Mouse (Mus musculus) CD4-positive helper T cell, adult 2 months (primary cell): ENCODE results near the gene Trim15.

ENCODE experiments used
- DNase-seq: peaks from one replicate; pipeline ENCODE4 v3.0.0-alpha.2; 2012; ENCODE audit warnings: low read depth, missing footprints, low spot score

Gene Trim15

DNA sequence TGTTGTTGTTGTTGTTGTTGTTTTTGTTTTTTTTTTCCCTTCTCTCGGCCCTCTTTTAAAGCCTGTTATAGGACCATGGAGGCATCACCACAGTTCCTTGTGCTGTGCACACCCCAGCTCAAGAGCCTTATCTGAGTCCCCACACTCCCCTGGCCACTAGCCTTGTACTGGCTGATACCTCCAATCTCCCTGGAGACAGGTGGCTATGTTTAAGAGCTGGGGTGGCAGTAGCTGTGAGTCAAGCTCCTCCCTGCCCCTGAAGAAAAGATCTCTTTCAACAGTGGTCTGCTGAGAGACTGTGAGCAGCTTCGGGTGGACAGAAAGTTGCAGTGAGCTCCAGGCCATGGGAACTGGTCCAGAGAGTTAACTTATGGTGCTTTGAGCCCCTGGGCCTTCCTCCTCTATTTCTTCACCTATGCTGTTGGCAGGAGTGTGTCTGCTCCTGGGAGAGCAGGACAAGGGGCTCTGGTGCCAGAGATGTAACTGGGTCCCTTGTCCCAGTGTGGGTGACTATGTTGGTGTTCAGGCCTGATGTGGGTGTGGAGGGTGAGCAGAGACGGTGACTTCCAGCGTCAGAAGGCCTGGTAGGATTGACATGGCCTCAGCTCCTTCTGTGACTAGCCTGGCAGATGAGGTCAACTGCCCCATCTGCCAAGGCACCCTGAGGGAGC is 2.4 kb upstream of the Trim15 start, which contains the start of gene Trim10:
TSS of gene Trim10 (plus strand) at position 291 of the 671 bp plus-strand sequence.
- no peak for DNase-seq

DNA sequence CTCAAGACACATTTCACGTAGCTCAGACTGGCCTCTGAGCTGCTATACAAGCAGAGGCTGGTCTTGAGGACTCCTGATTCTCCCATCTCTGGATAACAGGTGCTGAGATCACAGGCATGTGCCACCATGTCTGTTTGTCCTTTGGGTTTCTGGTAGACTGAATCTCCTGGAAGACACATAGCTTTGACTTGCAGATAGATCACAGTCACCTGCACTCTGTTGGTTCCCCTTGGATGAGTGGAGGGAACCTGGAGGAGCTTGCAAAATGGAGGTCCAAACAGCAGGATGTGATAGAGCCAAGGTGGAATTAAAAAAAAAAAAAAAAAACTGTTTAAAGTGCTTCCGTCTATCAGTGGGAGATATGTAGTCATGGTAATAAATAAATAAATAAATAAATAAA is 1.8 kb upstream of the Trim15 start:
- no peak for DNase-seq

GRCm38 (mm10) chr17:36861680-36862079 is 5.3 kb downstream of the Trim15 start:
- DNase-seq = no peak

GRCm38 (mm10) chr17:36858181-36858580 is 8.8 kb downstream of the Trim15 start:
- no peak for DNase-seq

DNA sequence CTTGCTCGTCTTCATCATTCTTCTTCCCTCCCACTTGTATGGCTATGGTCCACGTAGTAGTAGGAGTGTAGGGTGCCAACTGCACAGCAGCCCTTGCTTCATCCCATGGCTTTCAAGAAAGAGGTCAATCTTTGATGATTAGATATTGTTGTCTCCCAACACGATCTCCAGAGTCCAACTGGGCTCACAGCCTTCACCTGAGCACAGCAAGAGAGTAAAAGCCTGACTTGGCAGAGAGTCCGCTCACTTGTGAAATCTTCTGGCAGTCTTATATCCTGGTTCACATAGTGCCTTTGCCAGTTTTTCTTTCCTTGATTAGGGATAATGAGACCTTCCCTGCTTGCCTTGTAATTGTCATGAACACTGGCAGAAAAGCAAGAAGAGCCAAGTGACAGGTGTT is 10.8 kb downstream of the Trim15 start:
- DNase-seq = no peak

DNA sequence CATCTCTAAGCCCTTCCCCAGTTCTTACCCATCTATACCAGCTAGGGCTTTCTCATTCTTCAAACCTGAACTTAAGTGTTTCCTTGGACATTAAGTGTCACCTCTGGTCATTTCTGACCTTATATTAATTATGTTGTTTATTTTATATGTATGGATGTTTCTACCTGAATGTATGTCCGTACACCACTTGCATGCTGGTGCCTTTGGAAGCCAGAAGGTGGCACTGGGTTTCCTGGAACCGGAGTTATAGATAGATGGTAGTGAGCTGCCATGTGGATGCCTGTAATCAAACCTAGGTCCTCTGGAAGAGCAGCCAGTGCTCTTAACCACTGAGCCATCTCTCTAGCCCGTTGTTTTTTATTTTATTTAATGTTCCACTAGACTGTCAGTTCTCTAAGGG is 11.5 kb downstream of the Trim15 start:
- DNase-seq = no peak

- no peak for DNase-seq
These were observed 15.4 kb downstream of the Trim15 start for GRCm38 (mm10) chr17:36851627-36852026.

DNA sequence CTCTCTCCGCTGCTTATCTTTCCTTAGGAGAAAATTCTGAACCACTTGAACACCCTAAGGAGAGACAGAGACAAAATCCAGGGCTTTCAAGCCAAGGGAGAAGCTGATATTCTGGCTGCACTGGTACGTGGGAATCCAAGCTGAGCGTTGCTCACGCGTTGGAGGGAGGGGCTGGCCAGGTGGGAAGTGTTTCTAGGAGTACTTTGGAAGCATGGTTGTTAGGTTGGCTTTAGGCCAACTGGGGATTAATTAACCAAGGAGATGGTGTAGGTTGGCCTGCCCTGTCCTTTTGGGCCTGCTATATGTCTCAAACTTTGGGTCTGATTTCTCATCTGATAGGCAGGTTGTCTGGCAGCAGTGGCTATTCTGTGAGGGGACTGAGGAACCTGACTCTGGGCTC is 15.8 kb downstream of the Trim15 start:
- no peak for DNase-seq

DNA sequence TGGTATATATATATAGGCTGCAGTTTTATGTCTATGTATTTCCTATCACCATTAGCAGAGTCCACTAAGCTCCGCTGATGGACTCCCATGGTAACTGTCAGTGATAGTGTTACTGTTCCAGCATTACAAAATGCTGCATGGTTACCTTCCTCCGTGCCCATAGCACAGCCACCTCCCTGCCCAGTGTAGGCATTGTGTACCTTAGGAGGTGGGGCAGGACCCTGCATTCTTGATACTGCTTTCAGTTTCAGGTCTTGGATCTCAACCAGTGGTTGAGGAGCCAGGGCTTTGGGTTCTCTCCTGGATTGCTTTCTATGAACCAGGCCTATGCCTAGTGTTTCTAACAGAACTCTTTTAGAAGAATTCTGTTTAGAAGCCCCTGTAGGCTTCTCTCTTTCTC is 17.0 kb downstream of the Trim15 start:
- DNase-seq = no peak

GRCm38 (mm10) chr17:36848911-36849310 is 18.1 kb downstream of the Trim15 start:
- DNase-seq = no peak

DNA sequence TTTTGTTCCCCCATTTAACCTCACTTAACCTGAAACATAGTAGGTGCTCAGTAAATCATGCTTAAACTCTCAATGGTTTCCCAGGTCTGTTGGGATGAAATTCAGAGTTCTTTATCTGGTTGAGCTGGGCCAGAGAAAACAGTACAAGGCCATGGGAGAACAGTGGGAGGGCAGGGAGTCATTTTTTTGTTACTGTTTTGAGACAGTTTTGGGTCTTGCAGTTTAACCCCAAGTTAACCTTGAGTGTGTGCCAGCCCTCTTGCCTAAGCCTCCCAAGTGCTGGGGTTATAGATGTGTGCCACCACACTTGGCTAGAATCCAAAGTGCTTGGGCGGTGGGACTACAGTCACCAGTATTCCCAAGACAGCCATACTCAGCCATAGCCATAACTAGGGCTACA is 22.3 kb downstream of the Trim15 start:
- no peak for DNase-seq

- peak; percentile 45 for DNase-seq
These were observed 22.7 kb downstream of the Trim15 start for GRCm38 (mm10) chr17:36844286-36844719.

GRCm38 (mm10) chr17:36843696-36844095 is 23.3 kb downstream of the Trim15 start:
- DNase-seq = no peak

DNA sequence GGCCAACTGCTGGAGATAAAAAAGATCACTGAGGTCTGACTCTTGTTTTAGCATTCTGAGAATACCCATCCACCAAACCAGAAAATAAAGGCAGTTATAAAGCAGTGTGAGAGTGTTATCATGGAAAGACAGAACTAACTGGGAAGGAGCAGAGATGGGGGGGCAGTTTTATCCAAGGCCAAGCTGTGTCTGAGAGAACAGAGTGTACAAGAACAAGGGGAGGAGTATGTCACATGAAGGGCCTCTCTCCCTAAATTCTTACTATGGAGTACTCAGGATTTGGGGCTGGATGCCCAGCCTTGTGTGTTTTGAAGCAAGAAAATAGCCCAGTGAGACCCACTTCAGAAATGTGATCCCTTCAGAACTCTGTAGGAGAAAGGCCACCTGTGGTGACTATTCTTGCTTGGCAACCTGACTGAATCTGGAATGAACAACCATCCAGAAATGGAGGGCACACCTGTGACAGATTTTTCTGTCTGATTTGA is 26.0 kb downstream of the Trim15 start:
- no peak for DNase-seq

GRCm38 (mm10) chr17:36839931-36840330 is 27.1 kb downstream of the Trim15 start:
- no peak for DNase-seq

- no peak for DNase-seq
These were observed 28.0 kb downstream of the Trim15 start for GRCm38 (mm10) chr17:36839001-36839400.

GRCm38 (mm10) chr17:36836874-36837647 is 29.9 kb downstream of the Trim15 start, which contains the start of gene Trim26:
Gene Trim26 (plus strand): TSS chr17:36837134.
- peak; percentile 97 for DNase-seq

- DNase-seq = no peak
These were observed 30.6 kb downstream of the Trim15 start for GRCm38 (mm10) chr17:36836427-36836812.

DNA sequence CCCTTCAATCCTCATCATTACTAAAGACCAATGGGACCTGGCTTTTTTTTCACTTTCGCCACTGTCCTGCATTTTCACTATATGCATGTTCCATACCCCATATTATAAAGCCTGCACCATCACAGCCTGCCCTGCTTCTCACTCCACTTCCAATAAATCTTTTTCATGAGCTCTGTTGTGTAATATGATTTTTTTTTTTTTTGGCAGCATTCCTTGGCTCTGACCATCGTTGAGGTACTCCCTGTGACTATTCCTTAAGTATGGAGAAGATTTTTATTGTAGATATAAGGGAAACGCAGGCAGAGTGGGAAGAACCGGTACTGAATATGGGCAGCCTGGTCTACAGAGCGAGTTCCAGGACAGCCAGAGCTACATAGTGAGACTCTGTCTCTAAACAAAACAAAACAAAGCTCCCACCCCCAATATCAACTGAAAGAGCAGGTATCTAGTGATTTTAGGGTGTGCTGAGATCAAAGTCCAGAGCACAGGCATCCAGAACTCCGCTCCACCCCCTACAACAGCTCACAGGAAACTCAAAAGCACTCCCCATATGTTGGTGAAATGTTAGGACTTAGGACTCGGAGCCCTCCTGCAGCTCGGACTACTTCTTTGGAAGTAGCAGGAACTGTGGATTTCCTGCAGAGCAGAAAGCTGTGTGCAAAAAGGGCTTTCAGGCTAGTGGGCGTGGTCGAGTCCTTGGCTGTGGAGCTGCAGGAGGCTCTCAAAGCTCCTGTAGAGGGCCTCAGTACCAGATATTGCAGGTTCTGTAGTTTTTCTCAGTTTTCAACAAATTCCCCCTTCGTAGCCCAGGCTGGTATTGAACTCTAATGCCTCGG is 31.2 kb downstream of the Trim15 start:
- peak; percentile 81 for DNase-seq

- no peak for DNase-seq
These were observed 34.3 kb downstream of the Trim15 start for GRCm38 (mm10) chr17:36832694-36833093.

GRCm38 (mm10) chr17:36830470-36830869 is 36.5 kb downstream of the Trim15 start:
- no peak for DNase-seq

- no peak for DNase-seq
These were observed 38.5 kb downstream of the Trim15 start for GRCm38 (mm10) chr17:36828488-36828887.
